Mouse (Mus musculus) cerebellum, adult 9-10 months (tissue): ENCODE measurements around the gene Cntd1.

Experiments
- DNase-seq: peaks from one replicate; pipeline ENCODE4 v3.0.0; 2022

Gene Cntd1

GRCm38 (mm10) chr11:101255826-101256775 is 22.7 kb upstream of the Cntd1 start:
- DNase-seq = no peak

GRCm38 (mm10) chr11:101259261-101259712 is 19.5 kb upstream of the Cntd1 start:
- no peak for DNase-seq

- DNase-seq = no peak
Measured at GRCm38 (mm10) chr11:101259948-101260825, 18.6 kb upstream of the Cntd1 start, which contains the start of gene Wnk4. Gene Wnk4 (plus strand): TSS chr11:101260567.

- DNase-seq = no peak
Measured at GRCm38 (mm10) chr11:101260826-101261380, 17.9 kb upstream of the Cntd1 start.

- no peak for DNase-seq
Measured at GRCm38 (mm10) chr11:101262272-101262967, 16.4 kb upstream of the Cntd1 start.

- DNase-seq = no peak
Measured at GRCm38 (mm10) chr11:101263138-101263988, 15.4 kb upstream of the Cntd1 start.

GRCm38 (mm10) chr11:101263989-101264280 is 14.9 kb upstream of the Cntd1 start:
- no peak for DNase-seq

- DNase-seq = no peak
Measured at GRCm38 (mm10) chr11:101264954-101265471, 13.8 kb upstream of the Cntd1 start.

- DNase-seq = no peak
Measured at GRCm38 (mm10) chr11:101265906-101266305, 12.9 kb upstream of the Cntd1 start.

- no peak for DNase-seq
Measured at GRCm38 (mm10) chr11:101269577-101270116, 9.2 kb upstream of the Cntd1 start.

- DNase-seq = no peak
Measured at GRCm38 (mm10) chr11:101272446-101272845, 6.4 kb upstream of the Cntd1 start.

- DNase-seq = no peak
Measured at GRCm38 (mm10) chr11:101275309-101275708, 3.5 kb upstream of the Cntd1 start.

GRCm38 (mm10) chr11:101276319-101277070 is 2.3 kb upstream of the Cntd1 start:
- no peak for DNase-seq

- no peak for DNase-seq
Measured at GRCm38 (mm10) chr11:101277381-101278222, 1.2 kb upstream of the Cntd1 start.

- DNase-seq = no peak
Measured at GRCm38 (mm10) chr11:101279193-101279569, 369 bp downstream of the Cntd1 start.

GRCm38 (mm10) chr11:101280837-101281236 is 2.0 kb downstream of the Cntd1 start:
- DNase-seq = no peak

- no peak for DNase-seq
Measured at GRCm38 (mm10) chr11:101282896-101283295, 4.1 kb downstream of the Cntd1 start.

GRCm38 (mm10) chr11:101283805-101284204 is 5.0 kb downstream of the Cntd1 start:
- DNase-seq = no peak

GRCm38 (mm10) chr11:101287306-101287705 is 8.5 kb downstream of the Cntd1 start:
- DNase-seq = no peak
